Mouse (Mus musculus): ENCODE measurements around the gene Grap. TPM values are rescaled to one million over a fixed set of nuclear protein-coding genes. Genes with fewer than 3 reads are reported as not detected.

Gene Grap
- polyA plus RNA-seq, 1 experiment from 2014 or later: 0.12 TPM

- ATAC-seq (no peak), DNase-seq (ENCODE audit: low read depth, low spot score) (no peak)
- TF ChIP-seq CTCF (IDR thresholded peaks at IDR 0.05): no peak
- in situ Hi-C loops (cut with MboI; ENCODE audit: low pct_unique_long_range_greater_than_20kb): no loop called here
- ChIA-PET CTCF (interaction anchor here (1.0 kb wide), 1 partner anchor 11 kb away, joined by 3 read pairs; no protein-coding TSS in a partner anchor), POLR2A (no interaction called here)
- H3K27me3 ChIP-seq: no peaks in the 10 kb centered on the region
These were observed 3.2 kb downstream of the Grap start for GRCm38 (mm10) chr11:61656148-61656850.

- H3K27me3 ChIP-seq: no peaks in the 10 kb centered on the region
- no peak for DNase-seq (ENCODE audit: low read depth, low spot score)
- CTCF ChIA-PET: interaction anchor here (2.4 kb wide), 1 partner anchor 28 kb away, joined by 7 read pairs; no protein-coding TSS in a partner anchor
- no peak for ATAC-seq
- in situ Hi-C loops (cut with MboI; ENCODE audit: low pct_unique_long_range_greater_than_20kb): no loop called here
- no peak for TF ChIP-seq CTCF (IDR thresholded peaks at IDR 0.05)
- POLR2A ChIA-PET: no interaction called here
These were observed 4.4 kb downstream of the Grap start for GRCm38 (mm10) chr11:61657432-61657831.

- no peaks in the 10 kb centered on the region for H3K27me3 ChIP-seq
- in situ Hi-C loops (cut with MboI; ENCODE audit: low pct_unique_long_range_greater_than_20kb): no loop called here
- TF ChIP-seq CTCF (IDR thresholded peaks at IDR 0.05): no peak
- ATAC-seq: no peak
- ChIA-PET POLR2A (interaction anchor here (0.9 kb wide), 1 partner anchor 10 kb away, joined by 3 read pairs; no protein-coding TSS in a partner anchor), CTCF (interaction anchor here (0.7 to 2.4 kb wide), 3 partner anchors 29 to 57 kb away, joined by 3 to 7 read pairs (median 7); no protein-coding TSS in a partner anchor)
- DNase-seq (ENCODE audit: low read depth, low spot score): no peak
These were observed 5.4 kb downstream of the Grap start for GRCm38 (mm10) chr11:61658360-61658922.

GRCm38 (mm10) chr11:61659011-61659858 is 6.2 kb downstream of the Grap start:
- no peak for ATAC-seq
- no peak for DNase-seq (ENCODE audit: low read depth, low spot score)
- ChIA-PET POLR2A (interaction anchor here (0.9 kb wide), 1 partner anchor 10 kb away, joined by 3 read pairs; no protein-coding TSS in a partner anchor), CTCF (interaction anchor here (1.9 to 2.4 kb wide), 2 partner anchors 30 to 55 kb away, joined by 7 read pairs; no protein-coding TSS in a partner anchor)
- in situ Hi-C loops (cut with MboI; ENCODE audit: low pct_unique_long_range_greater_than_20kb): no loop called here
- no peaks in the 10 kb centered on the region for H3K27me3 ChIP-seq
- no peak for TF ChIP-seq CTCF (IDR thresholded peaks at IDR 0.05)

- H3K27me3 ChIP-seq: no peaks in the 10 kb centered on the region
- ChIA-PET POLR2A (no interaction called here), CTCF (interaction anchor here (1.9 kb wide), 1 partner anchor 54 kb away, joined by 7 read pairs; no protein-coding TSS in a partner anchor)
- ATAC-seq (no peak), DNase-seq (ENCODE audit: low read depth, low spot score) (no peak)
- no peak for TF ChIP-seq CTCF (IDR thresholded peaks at IDR 0.05)
- in situ Hi-C loops (cut with MboI; ENCODE audit: low pct_unique_long_range_greater_than_20kb): no loop called here
These were observed 6.9 kb downstream of the Grap start for GRCm38 (mm10) chr11:61660001-61660400.

GRCm38 (mm10) chr11:61660806-61661392 is 7.8 kb downstream of the Grap start:
- in situ Hi-C loops (cut with MboI; ENCODE audit: low pct_unique_long_range_greater_than_20kb): no loop called here
- H3K27me3 ChIP-seq: no peaks in the 10 kb centered on the region
- ChIA-PET POLR2A (no interaction called here), CTCF (interaction anchor here (1.4 kb wide), 1 partner anchor 54 kb away, joined by 5 read pairs; no protein-coding TSS in a partner anchor)
- DNase-seq (ENCODE audit: low read depth, low spot score) (no peak), ATAC-seq (no peak)
- TF ChIP-seq CTCF (IDR thresholded peaks at IDR 0.05): no peak

- ATAC-seq: no peak
- in situ Hi-C loops (cut with MboI; ENCODE audit: low pct_unique_long_range_greater_than_20kb): no loop called here
- POLR2A ChIA-PET: no interaction called here
These were observed 9.1 kb downstream of the Grap start for GRCm38 (mm10) chr11:61662189-61662588.

GRCm38 (mm10) chr11:61665401-61665800 is 12.3 kb downstream of the Grap start:
- ATAC-seq: no peak
- DNase-seq (ENCODE audit: low read depth, low spot score): no peak
- TF ChIP-seq CTCF (IDR thresholded peaks at IDR 0.05): no peak
- in situ Hi-C loops (cut with MboI; ENCODE audit: low pct_unique_long_range_greater_than_20kb): loop anchor here (5.0 kb wide), 1 partner anchor 52 kb away; no protein-coding TSS in a partner anchor
- ChIA-PET CTCF (interaction anchor here (0.8 to 7.1 kb wide), 8 partner anchors 16 to 248 kb away, joined by 3 to 39 read pairs (median 4); no protein-coding TSS in a partner anchor), POLR2A (interaction anchor here (1.4 kb wide), 1 partner anchor 49 kb away, joined by 4 read pairs; no protein-coding TSS in a partner anchor)
- H3K27me3 ChIP-seq: no peaks in the 10 kb centered on the region

More at GRCm38 (mm10) chr11:61662189-61662588, 9.1 kb downstream of the Grap start:
- DNase-seq (ENCODE audit: low read depth, low spot score): no peak
- CTCF ChIA-PET: no interaction called here
- no peaks in the 10 kb centered on the region for H3K27me3 ChIP-seq
- TF ChIP-seq CTCF (IDR thresholded peaks at IDR 0.05): no peak

- POLR2A ChIA-PET: interaction anchor here (1.4 kb wide), 1 partner anchor 48 kb away, joined by 4 read pairs; no protein-coding TSS in a partner anchor
These were observed 13.1 kb downstream of the Grap start for GRCm38 (mm10) chr11:61665991-61666799.

More at GRCm38 (mm10) chr11:61665991-61666799, 13.1 kb downstream of the Grap start:
- DNase-seq (ENCODE audit: low read depth, low spot score) (no peak), ATAC-seq (peak; percentile 35)
- peak; percentile 92 for TF ChIP-seq CTCF (IDR thresholded peaks at IDR 0.05)
- CTCF ChIA-PET: interaction anchor here (0.7 to 7.1 kb wide), 10 partner anchors 15 to 249 kb away, joined by 3 to 39 read pairs (median 4); no protein-coding TSS in a partner anchor
- in situ Hi-C loops (cut with MboI; ENCODE audit: low pct_unique_long_range_greater_than_20kb): loop anchor here (5.0 kb wide), 1 partner anchor 51 kb away; no protein-coding TSS in a partner anchor
- H3K27me3 ChIP-seq: no peaks in the 10 kb centered on the region
